Mouse (Mus musculus) thymus, postnatal 10 days (tissue): Measurements from ENCODE around the gene Ano8.
"Not testable (repeated sequence)": the region's sequence is repeated elsewhere in the genome, so short reads cannot be mapped to it uniquely, and the experiment has no call there.

Source experiments
- DNase-seq, 2 experiments: peaks; one replicate each; pipeline ENCODE4 v3.0.0; 2021; ENCODE audit warnings: low spot score in 2 of 2

Ano8 gene

DNA sequence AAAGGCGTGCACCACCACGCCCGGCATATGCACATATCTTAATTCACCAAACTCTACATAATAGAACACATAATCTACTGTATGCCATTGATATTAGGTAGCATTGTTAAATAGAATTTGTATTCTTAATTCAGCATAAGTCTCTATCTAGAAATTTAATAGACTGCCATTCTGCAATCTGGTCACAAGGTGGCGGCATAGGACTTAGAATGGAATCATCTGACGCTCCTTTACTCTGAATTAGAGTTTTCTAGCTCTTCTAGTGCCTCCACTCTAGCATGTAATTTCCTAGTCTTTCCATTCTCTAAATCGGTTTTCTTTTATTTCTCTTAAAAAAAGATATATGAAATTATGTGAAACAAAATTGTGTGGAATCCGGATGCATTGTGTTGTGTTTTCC, 44.4 kb downstream of the Ano8 start:
- peak in 1 of 2 experiments; percentile 70 for DNase-seq

- DNase-seq, result no peak
Measured at GRCm38 (mm10) chr8:71437041-71437440, 48.7 kb downstream of the Ano8 start.

DNA sequence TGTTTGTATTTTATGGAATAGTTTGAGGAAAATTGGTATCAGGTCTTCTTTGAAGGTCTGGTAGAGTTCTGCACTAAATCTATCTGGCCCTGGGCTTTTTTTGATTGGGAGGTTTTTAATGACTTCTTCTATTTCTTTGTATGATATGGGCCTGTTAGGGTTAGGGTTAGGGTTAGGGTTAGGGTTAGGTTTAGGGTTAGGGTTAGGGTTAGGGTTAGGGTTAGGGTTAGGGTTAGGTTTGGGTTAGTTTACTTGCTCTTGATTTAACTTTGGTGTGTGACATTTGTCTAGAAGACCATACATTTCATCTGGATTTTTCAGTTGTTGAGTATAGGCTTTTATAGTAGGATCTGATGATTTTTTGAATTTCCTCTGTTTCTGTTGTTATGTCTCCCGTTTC, 52.8 kb downstream of the Ano8 start:
- DNase-seq, result not testable (repeated sequence)
